Mouse (Mus musculus): ENCODE results near the gene Osbpl3. TPM values are rescaled to one million over a fixed set of nuclear protein-coding genes. Genes with fewer than 3 reads are reported as not detected.

Gene Osbpl3
- polyA plus RNA-seq, 1 experiment, result not detected

- H3K9me3 ChIP-seq (ENCODE audit: control insufficient read depth, low read length), result no peaks in the 10 kb centered on the region
- no peaks in the 10 kb centered on the region for H3K4me1 ChIP-seq (ENCODE audit: control insufficient read depth)
- no peak overlapping the region for H3K4me3 ChIP-seq (replicated peaks)
- no peaks in the 10 kb centered on the region for H3K36me3 ChIP-seq (ENCODE audit: control insufficient read depth)
- no peaks in the 10 kb centered on the region for H3K27me3 ChIP-seq (ENCODE audit: control insufficient read depth)
- TF ChIP-seq GATA1 (IDR thresholded peaks at IDR 0.05; ENCODE audit: low read length) (no peak), TAL1 (IDR thresholded peaks at IDR 0.05; ENCODE audit: low read length) (no peak)
Observed at GRCm38 (mm10) chr6:50252690-50253089, 203.3 kb downstream of the Osbpl3 start.

GRCm38 (mm10) chr6:50247791-50248190 lies 208.2 kb downstream of the Osbpl3 start:
- no peaks in the 10 kb centered on the region for H3K9me3 ChIP-seq (ENCODE audit: control insufficient read depth, low read length)
- H3K27me3 ChIP-seq (ENCODE audit: control insufficient read depth), result no peaks in the 10 kb centered on the region
- TF ChIP-seq GATA1 (IDR thresholded peaks at IDR 0.05; ENCODE audit: low read length), result no peak
- no peak for TF ChIP-seq TAL1 (IDR thresholded peaks at IDR 0.05; ENCODE audit: low read length)
- H3K4me3 ChIP-seq (replicated peaks), result no peak overlapping the region
- no peaks in the 10 kb centered on the region for H3K4me1 ChIP-seq (ENCODE audit: control insufficient read depth)
- no peaks in the 10 kb centered on the region for H3K36me3 ChIP-seq (ENCODE audit: control insufficient read depth)

GRCm38 (mm10) chr6:50247356-50247755 lies 208.6 kb downstream of the Osbpl3 start:
- H3K9me3 ChIP-seq (ENCODE audit: control insufficient read depth, low read length), result no peaks in the 10 kb centered on the region
- TF ChIP-seq TAL1 (IDR thresholded peaks at IDR 0.05; ENCODE audit: low read length) (no peak), GATA1 (IDR thresholded peaks at IDR 0.05; ENCODE audit: low read length) (no peak)
- H3K4me3 ChIP-seq (replicated peaks), result no peak overlapping the region
- no peaks in the 10 kb centered on the region for H3K36me3 ChIP-seq (ENCODE audit: control insufficient read depth)
- H3K4me1 ChIP-seq (ENCODE audit: control insufficient read depth), result no peaks in the 10 kb centered on the region
- H3K27me3 ChIP-seq (ENCODE audit: control insufficient read depth), result no peaks in the 10 kb centered on the region

GRCm38 (mm10) chr6:50244967-50245366 lies 211.0 kb downstream of the Osbpl3 start:
- TF ChIP-seq TAL1 (IDR thresholded peaks at IDR 0.05; ENCODE audit: low read length) (no peak), GATA1 (IDR thresholded peaks at IDR 0.05; ENCODE audit: low read length) (no peak)
- Histone ChIP-seq H3K4me1 (ENCODE audit: control insufficient read depth) (peaks cover 6% of the 10 kb centered on the region), H3K9me3 (ENCODE audit: control insufficient read depth, low read length) (no peaks in the 10 kb centered on the region), H3K4me3 (replicated peaks) (no peak overlapping the region), H3K36me3 (ENCODE audit: control insufficient read depth) (no peaks in the 10 kb centered on the region), H3K27me3 (ENCODE audit: control insufficient read depth) (no peaks in the 10 kb centered on the region)

GRCm38 (mm10) chr6:50244126-50244525 lies 211.9 kb downstream of the Osbpl3 start:
- peaks cover 8% of the 10 kb centered on the region for H3K4me1 ChIP-seq (ENCODE audit: control insufficient read depth)
- H3K9me3 ChIP-seq (ENCODE audit: control insufficient read depth, low read length), result no peaks in the 10 kb centered on the region
- TF ChIP-seq TAL1 (IDR thresholded peaks at IDR 0.05; ENCODE audit: low read length) (no peak), GATA1 (IDR thresholded peaks at IDR 0.05; ENCODE audit: low read length) (no peak)
- no peaks in the 10 kb centered on the region for H3K27me3 ChIP-seq (ENCODE audit: control insufficient read depth)
- H3K4me3 ChIP-seq (replicated peaks), result no peak overlapping the region
- H3K36me3 ChIP-seq (ENCODE audit: control insufficient read depth), result no peaks in the 10 kb centered on the region

Other genes with a start within 250 kb of the Osbpl3 start
- gene Gsdme, start 192.3 kb downstream of the Osbpl3 start, polyA plus RNA-seq (2012), result 0.01 TPM in 2 replicates
- 0.88 and 1.4 TPM in 2 replicates for gene Cycs, start 110.3 kb upstream of the Osbpl3 start, polyA plus RNA-seq (2012)
- not detected in 2 replicates for gene 4921507P07Rik, start 140.4 kb upstream of the Osbpl3 start, polyA plus RNA-seq (2012)
- gene Npvf, start 198.2 kb upstream of the Osbpl3 start, polyA plus RNA-seq (2012), result not detected in 2 replicates